Mouse (Mus musculus): ENCODE data around the gene Tom1l2. TPM values are rescaled to one million over a fixed set of nuclear protein-coding genes. Genes with fewer than 3 reads are reported as not detected.

Gene Tom1l2
- polyA plus RNA-seq, 1 experiment from 2014 or later, result 21.2 TPM

GRCm38 (mm10) chr11:60198651-60199050 is 154.1 kb downstream of the Tom1l2 start:
- WGBS, result 91% methylated on average over 12 of the region's 12 CpGs
- H3K27ac ChIP-seq (ENCODE audit: low read depth, low read length), result peak overlapping the region; percentile 8; the same call in 1 of the 2 replicates
- H3K4me3 ChIP-seq (ENCODE audit: low read depth, low read length), result no peak overlapping the region
- H3K4me2 ChIP-seq (ENCODE audit: low read depth), result no peak overlapping the region
- peaks cover 41% of the 10 kb centered on the region for H3K36me3 ChIP-seq (ENCODE audit: control insufficient read depth, insufficient read depth, low read length)
- no peak for ATAC-seq (ENCODE audit: insufficient read depth, low FRiP score, low TSS enrichment)
- H3K9ac ChIP-seq (ENCODE audit: low read length), result no peak overlapping the region
- H3K4me1 ChIP-seq (ENCODE audit: control insufficient read depth, insufficient read depth, low read length), result peaks cover 4% of the 10 kb centered on the region; the same call in 1 of the 2 replicates
- no peaks in the 10 kb centered on the region; the same call in 1 of the 2 replicates for H3K9me3 ChIP-seq (ENCODE audit: control insufficient read depth, low read length)
- no peak for DNase-seq (ENCODE audit: low spot score)
- H3K27me3 ChIP-seq (ENCODE audit: control insufficient read depth, insufficient read depth, low read length), result no peaks in the 10 kb centered on the region

- Histone ChIP-seq H3K27ac (ENCODE audit: low read depth, low read length) (peak overlapping the region; percentile 8; the same call in 1 of the 2 replicates), H3K9ac (ENCODE audit: low read length) (no peak overlapping the region), H3K4me1 (ENCODE audit: control insufficient read depth, insufficient read depth, low read length) (peaks cover 4% of the 10 kb centered on the region; the same call in 1 of the 2 replicates), H3K9me3 (ENCODE audit: control insufficient read depth, low read length) (no peaks in the 10 kb centered on the region; the same call in 1 of the 2 replicates), H3K27me3 (ENCODE audit: control insufficient read depth, insufficient read depth, low read length) (no peaks in the 10 kb centered on the region), H3K4me2 (ENCODE audit: low read depth) (no peak overlapping the region), H3K4me3 (ENCODE audit: low read depth, low read length) (no peak overlapping the region), H3K36me3 (ENCODE audit: control insufficient read depth, insufficient read depth, low read length) (peaks cover 37% of the 10 kb centered on the region)
- 86% methylated on average over 24 of the region's 24 CpGs for WGBS
- ATAC-seq (ENCODE audit: insufficient read depth, low FRiP score, low TSS enrichment), result no peak
- DNase-seq (ENCODE audit: low spot score), result no peak
Measured at GRCm38 (mm10) chr11:60197998-60198619, 154.6 kb downstream of the Tom1l2 start.

- H3K4me2 ChIP-seq (ENCODE audit: low read depth), result no peak overlapping the region
- no peak overlapping the region; the same call in 1 of the 2 replicates for H3K9ac ChIP-seq (ENCODE audit: low read length)
- no peak overlapping the region for H3K27ac ChIP-seq (ENCODE audit: low read depth, low read length)
- H3K36me3 ChIP-seq (ENCODE audit: control insufficient read depth, insufficient read depth, low read length), result peaks cover 29% of the 10 kb centered on the region
- DNase-seq (ENCODE audit: low spot score), result no peak
- no peak for ATAC-seq (ENCODE audit: insufficient read depth, low FRiP score, low TSS enrichment)
- no peak overlapping the region for H3K4me3 ChIP-seq (ENCODE audit: low read depth, low read length)
- peaks cover 4% of the 10 kb centered on the region; the same call in 1 of the 2 replicates for H3K4me1 ChIP-seq (ENCODE audit: control insufficient read depth, insufficient read depth, low read length)
- no peaks in the 10 kb centered on the region; the same call in 1 of the 2 replicates for H3K9me3 ChIP-seq (ENCODE audit: control insufficient read depth, low read length)
- H3K27me3 ChIP-seq (ENCODE audit: control insufficient read depth, insufficient read depth, low read length), result no peaks in the 10 kb centered on the region
- WGBS, result 87% methylated on average over 5 of the region's 5 CpGs
Measured at GRCm38 (mm10) chr11:60196344-60196743, 156.4 kb downstream of the Tom1l2 start.

DNA sequence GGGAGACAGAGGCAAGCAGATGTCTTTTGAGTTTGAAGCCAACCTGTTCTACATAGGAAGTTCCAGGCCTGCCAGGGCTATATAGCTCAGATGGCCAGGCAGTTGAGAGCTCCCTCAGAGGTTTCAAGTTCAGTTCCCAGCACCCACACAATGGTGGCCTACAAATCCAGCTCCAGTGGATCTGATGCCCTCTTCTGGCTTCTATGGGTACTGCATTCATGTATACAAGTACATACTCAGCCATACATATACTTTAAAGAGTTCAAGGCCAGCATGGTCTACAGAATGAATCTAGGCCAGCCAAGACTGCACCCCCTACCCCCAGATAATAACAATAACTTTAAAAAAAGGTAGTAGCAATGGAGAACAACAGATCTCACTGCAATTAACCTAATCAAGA is 157.6 kb downstream of the Tom1l2 start:
- Histone ChIP-seq H3K27ac (ENCODE audit: low read depth, low read length) (no peak overlapping the region), H3K9me3 (ENCODE audit: control insufficient read depth, low read length) (no peaks in the 10 kb centered on the region; the same call in 1 of the 2 replicates), H3K4me3 (ENCODE audit: low read depth, low read length) (no peak overlapping the region), H3K4me2 (ENCODE audit: low read depth) (no peak overlapping the region), H3K36me3 (ENCODE audit: control insufficient read depth, insufficient read depth, low read length) (peaks cover 21% of the 10 kb centered on the region), H3K9ac (ENCODE audit: low read length) (no peak overlapping the region), H3K4me1 (ENCODE audit: control insufficient read depth, insufficient read depth, low read length) (peaks cover 3% of the 10 kb centered on the region; the same call in 1 of the 2 replicates), H3K27me3 (ENCODE audit: control insufficient read depth, insufficient read depth, low read length) (no peaks in the 10 kb centered on the region)
- DNase-seq (ENCODE audit: low spot score) (no peak), ATAC-seq (ENCODE audit: insufficient read depth, low FRiP score, low TSS enrichment) (no peak)

GRCm38 (mm10) chr11:60193556-60193955 is 159.1 kb downstream of the Tom1l2 start:
- ATAC-seq (ENCODE audit: insufficient read depth, low FRiP score, low TSS enrichment), result no peak
- DNase-seq (ENCODE audit: low spot score), result no peak
- H3K36me3 ChIP-seq (ENCODE audit: control insufficient read depth, insufficient read depth, low read length), result peaks cover 32% of the 10 kb centered on the region

DNA sequence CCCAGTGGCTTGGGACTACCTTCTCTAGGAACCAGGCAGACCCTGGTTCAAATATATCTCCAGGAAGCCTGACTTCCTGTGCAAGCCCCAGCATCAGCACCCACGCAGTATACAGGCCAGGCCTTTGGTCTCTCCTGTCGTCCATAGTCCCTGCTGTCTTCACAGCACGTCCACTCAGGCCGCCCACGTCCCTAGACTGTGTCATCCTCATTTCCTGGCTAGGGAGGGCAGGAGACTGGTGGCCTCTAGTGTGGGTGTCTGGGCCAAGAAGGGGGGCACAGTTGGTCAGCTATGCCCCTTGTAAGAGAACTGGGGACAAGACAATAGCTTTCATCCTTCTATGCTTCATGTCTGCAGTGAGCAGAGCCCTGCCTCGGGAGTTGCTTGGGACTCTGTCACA is 160.2 kb downstream of the Tom1l2 start:
- Histone ChIP-seq H3K27me3 (ENCODE audit: control insufficient read depth, insufficient read depth, low read length) (no peaks in the 10 kb centered on the region), H3K4me3 (ENCODE audit: low read depth, low read length) (no peak overlapping the region), H3K36me3 (ENCODE audit: control insufficient read depth, insufficient read depth, low read length) (peaks cover 35% of the 10 kb centered on the region), H3K4me2 (ENCODE audit: low read depth) (no peak overlapping the region), H3K9ac (ENCODE audit: low read length) (no peak overlapping the region), H3K27ac (ENCODE audit: low read depth, low read length) (0 out of 2 replicates have a peak overlapping the region, but pooled peaks have one; percentile 10), H3K4me1 (ENCODE audit: control insufficient read depth, insufficient read depth, low read length) (no peaks in the 10 kb centered on the region), H3K9me3 (ENCODE audit: control insufficient read depth, low read length) (no peaks in the 10 kb centered on the region; the same call in 1 of the 2 replicates)
- 71% methylated on average over 6 of the region's 6 CpGs for whole genome bisulfite sequencing
- DNase-seq (ENCODE audit: low spot score) (no peak), ATAC-seq (ENCODE audit: insufficient read depth, low FRiP score, low TSS enrichment) (no peak)

More at GRCm38 (mm10) chr11:60193556-60193955, 159.1 kb downstream of the Tom1l2 start:
- H3K4me3 ChIP-seq (ENCODE audit: low read depth, low read length), result no peak overlapping the region
- H3K9me3 ChIP-seq (ENCODE audit: control insufficient read depth, low read length), result no peaks in the 10 kb centered on the region; the same call in 1 of the 2 replicates
- H3K4me2 ChIP-seq (ENCODE audit: low read depth), result no peak overlapping the region
- no peak overlapping the region for H3K27ac ChIP-seq (ENCODE audit: low read depth, low read length)
- H3K4me1 ChIP-seq (ENCODE audit: control insufficient read depth, insufficient read depth, low read length), result no peaks in the 10 kb centered on the region
- no peaks in the 10 kb centered on the region for H3K27me3 ChIP-seq (ENCODE audit: control insufficient read depth, insufficient read depth, low read length)
- H3K9ac ChIP-seq (ENCODE audit: low read length), result no peak overlapping the region
- 78% methylated on average over 4 of the region's 4 CpGs for WGBS

DNA sequence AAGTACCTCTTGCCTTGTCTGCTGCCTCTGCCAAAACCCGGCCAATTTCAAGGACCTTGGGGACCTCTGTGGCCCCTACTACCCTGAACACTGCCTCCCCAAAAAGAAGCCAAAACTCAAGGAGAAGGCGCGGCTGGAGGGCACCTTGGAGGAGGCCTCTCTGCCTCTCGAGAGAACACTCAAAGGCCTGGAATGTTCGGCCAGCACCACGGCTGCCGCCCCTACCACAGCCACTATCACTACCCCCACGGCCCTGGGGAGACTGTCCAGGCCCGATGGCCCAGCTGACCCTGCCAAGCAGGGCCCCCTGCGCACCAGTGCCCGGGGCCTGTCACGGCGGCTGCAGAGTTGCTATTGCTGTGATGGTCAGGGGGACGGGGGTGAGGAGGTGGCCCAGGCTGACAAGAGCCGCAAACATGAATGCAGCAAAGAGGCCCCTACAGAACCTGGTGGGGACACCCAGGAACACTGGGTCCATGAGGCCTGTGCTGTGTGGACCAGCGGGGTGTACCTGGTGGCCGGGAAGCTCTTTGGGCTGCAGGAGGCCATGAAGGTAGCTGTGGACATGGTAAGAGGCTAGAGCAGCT is 162.6 kb downstream of the Tom1l2 start:
- Histone ChIP-seq H3K4me2 (ENCODE audit: low read depth) (no peak overlapping the region), H3K36me3 (ENCODE audit: control insufficient read depth, insufficient read depth, low read length) (peaks cover 49% of the 10 kb centered on the region), H3K9ac (ENCODE audit: low read length) (no peak overlapping the region), H3K4me3 (ENCODE audit: low read depth, low read length) (no peak overlapping the region), H3K4me1 (ENCODE audit: control insufficient read depth, insufficient read depth, low read length) (peaks cover 5% of the 10 kb centered on the region), H3K9me3 (ENCODE audit: control insufficient read depth, low read length) (no peaks in the 10 kb centered on the region; the same call in 1 of the 2 replicates), H3K27ac (ENCODE audit: low read depth, low read length) (0 out of 2 replicates have a peak overlapping the region, but pooled peaks have one; percentile 14), H3K27me3 (ENCODE audit: control insufficient read depth, insufficient read depth, low read length) (no peaks in the 10 kb centered on the region)
- DNase-seq (ENCODE audit: low spot score) (no peak), ATAC-seq (ENCODE audit: insufficient read depth, low FRiP score, low TSS enrichment) (no peak)
- 92% methylated on average over 17 of the region's 17 CpGs for WGBS

GRCm38 (mm10) chr11:60189501-60190040 is 163.1 kb downstream of the Tom1l2 start:
- Histone ChIP-seq H3K9ac (ENCODE audit: low read length) (no peak overlapping the region), H3K27ac (ENCODE audit: low read depth, low read length) (peak overlapping the region; percentile 5; the same call in 1 of the 2 replicates), H3K36me3 (ENCODE audit: control insufficient read depth, insufficient read depth, low read length) (peaks cover 47% of the 10 kb centered on the region), H3K9me3 (ENCODE audit: control insufficient read depth, low read length) (no peaks in the 10 kb centered on the region; the same call in 1 of the 2 replicates), H3K4me2 (ENCODE audit: low read depth) (no peak overlapping the region), H3K4me1 (ENCODE audit: control insufficient read depth, insufficient read depth, low read length) (peaks cover 10% of the 10 kb centered on the region), H3K27me3 (ENCODE audit: control insufficient read depth, insufficient read depth, low read length) (no peaks in the 10 kb centered on the region), H3K4me3 (ENCODE audit: low read depth, low read length) (no peak overlapping the region)
- WGBS, result 87% methylated on average over 21 of the region's 21 CpGs
- DNase-seq (ENCODE audit: low spot score), result no peak
- ATAC-seq (ENCODE audit: insufficient read depth, low FRiP score, low TSS enrichment), result no peak
